Mouse (Mus musculus) yolk sac, embryonic 10.5 days (tissue): ENCODE measurements around the gene Scgb2b15.
"Not testable (repeated sequence)": the region's sequence is repeated elsewhere in the genome, so short reads cannot be mapped to it uniquely, and the experiment has no call there.

Experiments
- DNase-seq: peaks from one replicate; pipeline ENCODE4 v3.0.0-alpha.2; 2017; ENCODE audit warnings: low spot score

The Scgb2b15 gene

GRCm38 (mm10) chr7:32829562-32829961 lies at the start of gene Scgb2b15:
Scgb2b15 (minus strand) TSS chr7:32829662.
- DNase-seq = not testable (repeated sequence)

- DNase-seq = not testable (repeated sequence)
These were observed 6.8 kb upstream of the Scgb2b15 start, which contains the start of gene Scgb1b15 for GRCm38 (mm10) chr7:32836254-32836653. Scgb1b15 (plus strand) TSS chr7:32836554.
